Mouse (Mus musculus) urinary bladder, postnatal 25 days (tissue): ENCODE data around the gene Sprr2a3.
"Not testable (repeated sequence)": the region's sequence is repeated elsewhere in the genome, so short reads cannot be mapped to it uniquely, and the experiment has no call there.

Experiments used
- DNase-seq: peaks from one replicate; pipeline ENCODE4 v3.0.0; 2022; ENCODE audit warnings: low spot score

The Sprr2a3 gene

GRCm38 (mm10) chr3:92285101-92285500, at the start of gene Sprr2a3:
Sprr2a3 (plus strand) TSS chr3:92285417.
- DNase-seq, result not testable (repeated sequence)

- DNase-seq, result not testable (repeated sequence)
These were observed 48.6 kb upstream of the Sprr2a3 start for GRCm38 (mm10) chr3:92236463-92237189.

- DNase-seq, result not testable (repeated sequence)
These were observed 46.5 kb upstream of the Sprr2a3 start for GRCm38 (mm10) chr3:92238736-92239135.

- DNase-seq, result not testable (repeated sequence)
These were observed 46.0 kb upstream of the Sprr2a3 start for GRCm38 (mm10) chr3:92239197-92239596.

GRCm38 (mm10) chr3:92244833-92245232, 40.4 kb upstream of the Sprr2a3 start:
- DNase-seq, result not testable (repeated sequence)

- DNase-seq, result not testable (repeated sequence)
These were observed 39.0 kb upstream of the Sprr2a3 start for GRCm38 (mm10) chr3:92246245-92246644.

- DNase-seq, result not testable (repeated sequence)
These were observed 36.7 kb upstream of the Sprr2a3 start for GRCm38 (mm10) chr3:92248494-92248893.

GRCm38 (mm10) chr3:92250450-92250849, 34.8 kb upstream of the Sprr2a3 start:
- not testable (repeated sequence) for DNase-seq

- DNase-seq, result not testable (repeated sequence)
These were observed 31.4 kb upstream of the Sprr2a3 start for GRCm38 (mm10) chr3:92253860-92254259.

GRCm38 (mm10) chr3:92258526-92258925, 26.7 kb upstream of the Sprr2a3 start:
- DNase-seq, result not testable (repeated sequence)

- DNase-seq, result not testable (repeated sequence)
These were observed 21.8 kb upstream of the Sprr2a3 start for GRCm38 (mm10) chr3:92263462-92263861.

- not testable (repeated sequence) for DNase-seq
These were observed 13.7 kb upstream of the Sprr2a3 start for GRCm38 (mm10) chr3:92271414-92271985.

GRCm38 (mm10) chr3:92273504-92273903, 11.7 kb upstream of the Sprr2a3 start:
- not testable (repeated sequence) for DNase-seq

GRCm38 (mm10) chr3:92274018-92274417, 11.2 kb upstream of the Sprr2a3 start:
- DNase-seq, result not testable (repeated sequence)

- DNase-seq, result not testable (repeated sequence)
These were observed 5.6 kb upstream of the Sprr2a3 start for GRCm38 (mm10) chr3:92279663-92280062.

GRCm38 (mm10) chr3:92280963-92281606, 4.1 kb upstream of the Sprr2a3 start:
- DNase-seq, result not testable (repeated sequence)

GRCm38 (mm10) chr3:92288489-92288888, 3.3 kb downstream of the Sprr2a3 start:
- DNase-seq, result not testable (repeated sequence)

GRCm38 (mm10) chr3:92307406-92307805, 22.2 kb downstream of the Sprr2a3 start:
- no peak for DNase-seq

GRCm38 (mm10) chr3:92316320-92316719, 31.1 kb downstream of the Sprr2a3 start, which contains the start of gene Sprr2b:
Sprr2b (plus strand) TSS chr3:92316620.
- no peak for DNase-seq

GRCm38 (mm10) chr3:92317384-92317783, 32.2 kb downstream of the Sprr2a3 start:
- DNase-seq, result no peak

- DNase-seq, result no peak
These were observed 51.1 kb downstream of the Sprr2a3 start for GRCm38 (mm10) chr3:92336278-92336677.

- no peak for DNase-seq
These were observed 53.6 kb downstream of the Sprr2a3 start, which contains the start of gene Sprr2d for GRCm38 (mm10) chr3:92338840-92339239. Sprr2d (plus strand) TSS chr3:92339140.
